Comparison of ENCODE assay signal across 9 mouse cellular contexts in the genomic region with DNA sequence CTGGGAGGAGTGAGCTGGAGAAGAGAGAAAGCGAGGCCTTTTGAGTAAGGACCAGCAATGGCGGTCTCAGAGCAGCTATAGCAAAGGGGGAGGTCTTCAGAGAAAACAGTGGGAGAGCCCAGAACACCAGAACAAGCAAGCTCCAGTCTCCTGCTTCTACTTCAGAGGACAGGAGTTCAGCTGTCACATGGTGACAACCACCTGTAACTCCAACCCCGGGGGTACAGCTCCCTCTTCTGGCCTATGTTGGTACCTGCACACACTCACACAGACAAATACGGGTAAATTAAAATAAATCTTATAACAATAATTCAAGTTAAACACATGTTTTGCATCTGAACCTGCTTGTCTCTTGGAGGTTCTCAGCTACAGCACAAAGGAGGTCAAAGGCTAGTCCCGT. TPM values are rescaled to one million over a fixed set of nuclear protein-coding genes. Genes with fewer than 3 reads are reported as not detected.
A peak's percentile ranks its signal among the peaks of the same experiment; 100 is the strongest.
DNase-seq lines count a peak whose midpoint lies in the region; ATAC-seq and TF ChIP-seq lines count a peak whose summit lies in the region.
"Had no signal": no experiment of that assay in that cellular context is flagged by ENCODE, and none has a peak within 500 bp of the region (broad histone marks: within the 10 kb centered on the region; RNA-seq: fewer than 3 reads in every experiment).

No protein-coding gene starts in this region.

- peaks cover 9% of the 10 kb centered on the region for H3K4me1 ChIP-seq in cortical plate, adult 2 months (ENCODE audit: control insufficient read depth, insufficient read depth, low read length)

- peak; percentile 18 for DNase-seq in left cerebral cortex, postnatal 4 days
- DNase-seq in left cerebral cortex, postnatal 14 days (ENCODE audit: low spot score in 2 of 2), result no peak
- DNase-seq in MN1 (ENCODE audit: low spot score), result peak; percentile 29
- peak; percentile 28 to 56 for DNase-seq in kidney, adult 8-10 months
- DNase-seq in thymus, postnatal 25 days, result peak; percentile 58
- no peak for DNase-seq in urinary bladder, postnatal 4 days (ENCODE audit: low spot score in 2 of 2)

- intact Hi-C loops in left cerebral cortex, postnatal 4 days (cut with DNase I), result no loop called here
- intact Hi-C loops in left cerebral cortex, postnatal 14 days (cut with DNase I), result loop anchor here (5.0 kb wide), 1 partner anchor 191 kb away; no protein-coding TSS in a partner anchor

- peak; percentile 96 for ATAC-seq in megakaryocyte, adult 5-6 weeks (ENCODE audit: poor library complexity, severe bottlenecking)

- H3K27ac ChIP-seq in cortical plate, adult 2 months (ENCODE audit: insufficient read depth, low read length), result no peak overlapping the region
- H3K27ac ChIP-seq: heart, embryonic 13.5 days had no signal

- H3K4me3 ChIP-seq in cortical plate, adult 2 months (ENCODE audit: insufficient read depth, low read length), result no peak overlapping the region
- H3K4me3 ChIP-seq: heart, embryonic 13.5 days had no signal

- TF ChIP-seq POLR2A in cortical plate, adult 2 months (IDR thresholded peaks at IDR 0.05; ENCODE audit: extremely low read depth, insufficient read depth, low read length), result no peak

- TF ChIP-seq CTCF in cortical plate, adult 2 months (IDR thresholded peaks at IDR 0.05; ENCODE audit: extremely low read depth, insufficient read depth, low read length), result peak; percentile 67

RNA-seq across cellular contexts. Expression of gene Tcf23, which starts 29.8 kb away (rescaled TPM):
- under 1 TPM in 1 of 2 experiments, not detected in 1; 0.08 TPM for total RNA-seq in left cerebral cortex, postnatal 4 days (2021)
- under 1 TPM in 1 of 2 experiments, not detected in 1; 0.09 TPM for total RNA-seq in left cerebral cortex, postnatal 14 days (2021)
- polyA plus RNA-seq in cortical plate, adult 2 months (2012; rRNA removed), result 0.23 and 0.30 TPM in 2 replicates
- not detected in 2 replicates for total RNA-seq in megakaryocyte, adult 5-6 weeks (2015)
- not detected in 2 replicates for total RNA-seq in megakaryocyte, adult 5-6 weeks (2017)

RNA-seq across cellular contexts. Expression of gene Preb, which starts 38.1 kb away (rescaled TPM):
- total RNA-seq in left cerebral cortex, postnatal 4 days (2021), result 100 to 1,000 TPM; 114 to 116 TPM
- total RNA-seq in left cerebral cortex, postnatal 14 days (2021), result 100 to 1,000 TPM; 122 to 140 TPM
- 183 and 209 TPM in 2 replicates for polyA plus RNA-seq in cortical plate, adult 2 months (2012; rRNA removed)
- total RNA-seq in megakaryocyte, adult 5-6 weeks (2015), result 66.3 and 72.1 TPM in 2 replicates
- total RNA-seq in megakaryocyte, adult 5-6 weeks (2017), result 45.8 and 57.3 TPM in 2 replicates

RNA-seq across cellular contexts. Expression of gene Atraid, which starts 49.8 kb away (rescaled TPM):
- total RNA-seq in left cerebral cortex, postnatal 4 days (2021), result 10 to 100 TPM; 59.2 to 66.2 TPM
- 10 to 100 TPM; 71.4 to 75.3 TPM for total RNA-seq in left cerebral cortex, postnatal 14 days (2021)
- 186 and 189 TPM in 2 replicates for polyA plus RNA-seq in cortical plate, adult 2 months (2012; rRNA removed)
- total RNA-seq in megakaryocyte, adult 5-6 weeks (2015), result 113 and 132 TPM in 2 replicates
- total RNA-seq in megakaryocyte, adult 5-6 weeks (2017), result 88.5 and 103 TPM in 2 replicates

RNA-seq across cellular contexts. Expression of gene Slc5a6, which starts 50.4 kb away (rescaled TPM):
- total RNA-seq in left cerebral cortex, postnatal 4 days (2021), result 10 to 100 TPM; 17.6 to 23.5 TPM
- total RNA-seq in left cerebral cortex, postnatal 14 days (2021), result 10 to 100 TPM; 11.8 to 18.0 TPM
- 32.5 and 34.9 TPM in 2 replicates for polyA plus RNA-seq in cortical plate, adult 2 months (2012; rRNA removed)
- 0.41 and 2.0 TPM in 2 replicates for total RNA-seq in megakaryocyte, adult 5-6 weeks (2015)
- total RNA-seq in megakaryocyte, adult 5-6 weeks (2017), result 1.3 and 1.4 TPM in 2 replicates

RNA-seq across cellular contexts. Expression of gene Cgref1, which starts 52.9 kb away (rescaled TPM):
- 10 to 100 TPM; 53.9 TPM for total RNA-seq in left cerebral cortex, postnatal 4 days (2021)
- total RNA-seq in left cerebral cortex, postnatal 14 days (2021), result 10 to 100 TPM; 33.2 to 35.3 TPM
- 25.2 and 26.3 TPM in 2 replicates for polyA plus RNA-seq in cortical plate, adult 2 months (2012; rRNA removed)
- total RNA-seq in megakaryocyte, adult 5-6 weeks (2015), result not detected in 2 replicates
- not detected in 2 replicates for total RNA-seq in megakaryocyte, adult 5-6 weeks (2017)

Comparison
In these comparisons a context has a peak if more than half of its experiments do, and no peak if none do; other contexts are left out.
1. DNase-seq: peak in left cerebral cortex, postnatal 4 days (single experiment), MN1 (single experiment), kidney, adult 8-10 months (2 of 2) and thymus, postnatal 25 days (single experiment); none in left cerebral cortex, postnatal 14 days (0 of 2) and urinary bladder, postnatal 4 days (0 of 2).